Mouse (Mus musculus): ENCODE results near the gene Fkbp6. TPM values are rescaled to one million over a fixed set of nuclear protein-coding genes. Genes with fewer than 3 reads are reported as not detected.

Fkbp6 gene
- polyA plus RNA-seq, 1 experiment from 2014 or later: not detected

DNA sequence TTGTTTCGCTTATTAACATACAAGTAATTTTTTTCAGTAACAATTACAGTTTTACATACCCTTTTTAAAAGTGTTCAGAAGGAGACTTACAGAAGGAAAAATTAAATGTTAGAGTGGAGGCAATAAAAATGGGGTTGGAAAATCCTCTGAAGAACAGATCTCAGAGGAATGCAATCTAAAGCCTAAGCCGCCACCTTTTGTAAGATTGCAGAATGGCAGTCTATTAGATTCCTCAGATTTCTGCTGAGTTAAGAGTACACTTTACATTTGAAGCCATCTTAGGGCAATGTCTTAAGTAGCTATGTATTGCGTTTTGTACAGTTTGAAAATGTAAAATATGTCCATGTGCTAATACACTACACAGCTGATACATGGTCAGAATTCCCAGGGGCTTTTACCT, 47.4 kb downstream of the Fkbp6 start:
- 66% methylated on average over 3 of the region's 3 CpGs for WGBS
- Histone ChIP-seq H3K27me3 (ENCODE audit: insufficient read depth, low read length) (no peaks in the 10 kb centered on the region), H3K4me1 (ENCODE audit: insufficient read depth) (no peaks in the 10 kb centered on the region), H3K9ac (no peak overlapping the region), H3K4me3 (ENCODE audit: low read depth, low read length) (no peak overlapping the region), H3K9me3 (ENCODE audit: low read depth, low read length) (no peaks in the 10 kb centered on the region), H3K27ac (ENCODE audit: low read depth) (no peak overlapping the region), H3K36me3 (ENCODE audit: insufficient read depth) (no peaks in the 10 kb centered on the region), H3K4me2 (no peak overlapping the region)
- ATAC-seq (ENCODE audit: insufficient read depth) (no peak), DNase-seq (peak; percentile 36)
- peak; percentile 17; the same call in 1 of the 2 replicates for TF ChIP-seq CTCF (IDR thresholded peaks at IDR 0.05; ENCODE audit: low read depth)

DNA sequence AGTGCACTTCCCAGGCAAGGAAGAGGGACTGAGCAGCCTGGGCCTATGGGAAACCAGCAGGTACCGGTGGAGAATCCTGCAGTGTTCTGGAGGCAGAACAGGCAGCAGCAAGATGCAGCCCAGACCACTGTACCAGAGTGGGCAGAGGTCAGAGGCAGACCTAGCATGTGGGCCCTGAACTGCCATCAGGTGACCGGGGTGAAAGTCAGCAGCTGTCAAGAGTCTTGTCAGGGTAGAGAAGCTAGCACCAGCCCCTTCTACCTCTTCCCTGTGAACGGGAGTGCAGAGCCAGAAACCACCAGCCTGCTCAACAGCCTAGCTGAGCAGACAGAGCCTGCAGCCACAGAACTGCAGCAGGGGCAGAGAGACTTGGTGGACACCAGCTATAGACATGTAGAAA, 47.9 kb downstream of the Fkbp6 start:
- H3K9me3 ChIP-seq (ENCODE audit: low read depth, low read length): no peaks in the 10 kb centered on the region
- H3K4me3 ChIP-seq (ENCODE audit: low read depth, low read length): no peak overlapping the region
- no peak overlapping the region for H3K27ac ChIP-seq (ENCODE audit: low read depth)
- no peaks in the 10 kb centered on the region for H3K36me3 ChIP-seq (ENCODE audit: insufficient read depth)
- H3K4me2 ChIP-seq: no peak overlapping the region
- DNase-seq (no peak), ATAC-seq (ENCODE audit: insufficient read depth) (no peak)
- H3K4me1 ChIP-seq (ENCODE audit: insufficient read depth): no peaks in the 10 kb centered on the region
- no peak for TF ChIP-seq CTCF (IDR thresholded peaks at IDR 0.05; ENCODE audit: low read depth)
- H3K9ac ChIP-seq: no peak overlapping the region
- no peaks in the 10 kb centered on the region for H3K27me3 ChIP-seq (ENCODE audit: insufficient read depth, low read length)
- 30% methylated on average over 3 of the region's 3 CpGs for WGBS

DNA sequence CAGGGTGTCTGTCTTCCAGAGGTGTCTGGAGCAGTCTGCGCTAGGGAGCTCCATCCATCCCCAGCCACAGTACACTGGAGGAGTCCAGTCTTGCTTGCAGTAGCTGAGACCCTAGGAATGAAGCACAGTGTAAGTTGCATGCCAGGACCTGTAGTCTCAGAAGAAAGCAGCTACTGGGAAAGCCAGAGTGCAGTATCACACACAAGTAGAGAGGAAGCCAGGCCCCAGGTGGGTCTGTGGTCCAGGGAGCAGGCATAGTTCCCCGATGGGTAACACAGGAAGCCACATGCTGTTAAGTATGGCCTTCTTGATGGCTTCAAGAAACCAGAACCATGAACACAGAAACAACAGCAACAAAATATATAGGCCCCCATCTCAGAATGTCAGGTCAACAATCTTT, 57.8 kb downstream of the Fkbp6 start:
- no peaks in the 10 kb centered on the region for H3K27me3 ChIP-seq (ENCODE audit: insufficient read depth, low read length)
- H3K4me2 ChIP-seq: no peak overlapping the region
- no peak for ATAC-seq (ENCODE audit: insufficient read depth)
- no peak overlapping the region for H3K9ac ChIP-seq
- no peak for DNase-seq
- WGBS: 78% methylated on average over 2 of the region's 2 CpGs
- no peaks in the 10 kb centered on the region for H3K9me3 ChIP-seq (ENCODE audit: low read depth, low read length)
- H3K4me1 ChIP-seq (ENCODE audit: insufficient read depth): no peaks in the 10 kb centered on the region
- H3K4me3 ChIP-seq (ENCODE audit: low read depth, low read length): no peak overlapping the region
- no peak overlapping the region for H3K27ac ChIP-seq (ENCODE audit: low read depth)
- no peak for TF ChIP-seq CTCF (IDR thresholded peaks at IDR 0.05; ENCODE audit: low read depth)
- no peaks in the 10 kb centered on the region for H3K36me3 ChIP-seq (ENCODE audit: insufficient read depth)

- no peak overlapping the region for H3K9ac ChIP-seq
- H3K36me3 ChIP-seq (ENCODE audit: insufficient read depth): no peaks in the 10 kb centered on the region
- H3K9me3 ChIP-seq (ENCODE audit: low read depth, low read length): no peaks in the 10 kb centered on the region
- no peak overlapping the region for H3K27ac ChIP-seq (ENCODE audit: low read depth)
- ATAC-seq (ENCODE audit: insufficient read depth): no peak
- no peak overlapping the region for H3K4me2 ChIP-seq
- 46% methylated on average over 4 of the region's 4 CpGs for WGBS
- no peak overlapping the region for H3K4me3 ChIP-seq (ENCODE audit: low read depth, low read length)
- TF ChIP-seq CTCF (IDR thresholded peaks at IDR 0.05; ENCODE audit: low read depth): no peak
- no peak for DNase-seq
- H3K27me3 ChIP-seq (ENCODE audit: insufficient read depth, low read length): no peaks in the 10 kb centered on the region
- H3K4me1 ChIP-seq (ENCODE audit: insufficient read depth): no peaks in the 10 kb centered on the region
Measured at GRCm38 (mm10) chr5:135291193-135291592, 58.7 kb downstream of the Fkbp6 start.

- Histone ChIP-seq H3K27me3 (ENCODE audit: insufficient read depth, low read length) (no peaks in the 10 kb centered on the region), H3K9me3 (ENCODE audit: low read depth, low read length) (no peaks in the 10 kb centered on the region), H3K4me1 (ENCODE audit: insufficient read depth) (no peaks in the 10 kb centered on the region), H3K27ac (ENCODE audit: low read depth) (no peak overlapping the region), H3K4me3 (ENCODE audit: low read depth, low read length) (no peak overlapping the region), H3K4me2 (no peak overlapping the region), H3K9ac (no peak overlapping the region), H3K36me3 (ENCODE audit: insufficient read depth) (no peaks in the 10 kb centered on the region)
- TF ChIP-seq CTCF (IDR thresholded peaks at IDR 0.05; ENCODE audit: low read depth): no peak
- ATAC-seq (ENCODE audit: insufficient read depth) (no peak), DNase-seq (no peak)
- 73% methylated on average over 6 of the region's 6 CpGs for WGBS
Measured at GRCm38 (mm10) chr5:135290703-135291102, 59.1 kb downstream of the Fkbp6 start.

DNA sequence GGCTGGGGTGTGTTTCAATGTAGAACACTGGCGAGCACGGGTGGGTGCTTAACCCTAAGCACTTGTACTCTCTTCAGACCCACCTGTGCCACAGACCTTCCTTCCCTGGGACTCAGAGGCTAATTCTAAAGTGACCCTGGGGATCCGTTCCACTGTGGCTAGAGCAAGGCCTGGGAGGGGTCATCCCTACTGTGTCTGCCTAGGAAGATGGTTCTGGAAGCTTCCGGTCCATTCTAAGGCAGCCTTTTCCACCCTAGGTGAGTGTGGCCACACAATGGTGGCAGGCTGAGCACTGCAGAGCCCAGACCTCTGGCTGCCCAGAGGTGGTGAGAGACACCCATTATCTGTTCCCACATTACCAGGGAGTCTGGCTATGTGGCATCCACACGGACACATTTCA, 62.9 kb downstream of the Fkbp6 start:
- no peak for TF ChIP-seq CTCF (IDR thresholded peaks at IDR 0.05; ENCODE audit: low read depth)
- Histone ChIP-seq H3K9me3 (ENCODE audit: low read depth, low read length) (no peaks in the 10 kb centered on the region), H3K27me3 (ENCODE audit: insufficient read depth, low read length) (no peaks in the 10 kb centered on the region), H3K36me3 (ENCODE audit: insufficient read depth) (no peaks in the 10 kb centered on the region), H3K27ac (ENCODE audit: low read depth) (no peak overlapping the region), H3K4me1 (ENCODE audit: insufficient read depth) (no peaks in the 10 kb centered on the region), H3K9ac (no peak overlapping the region), H3K4me2 (no peak overlapping the region), H3K4me3 (ENCODE audit: low read depth, low read length) (no peak overlapping the region)
- 75% methylated on average over 5 of the region's 5 CpGs for WGBS
- no peak for ATAC-seq (ENCODE audit: insufficient read depth)
- no peak for DNase-seq

DNA sequence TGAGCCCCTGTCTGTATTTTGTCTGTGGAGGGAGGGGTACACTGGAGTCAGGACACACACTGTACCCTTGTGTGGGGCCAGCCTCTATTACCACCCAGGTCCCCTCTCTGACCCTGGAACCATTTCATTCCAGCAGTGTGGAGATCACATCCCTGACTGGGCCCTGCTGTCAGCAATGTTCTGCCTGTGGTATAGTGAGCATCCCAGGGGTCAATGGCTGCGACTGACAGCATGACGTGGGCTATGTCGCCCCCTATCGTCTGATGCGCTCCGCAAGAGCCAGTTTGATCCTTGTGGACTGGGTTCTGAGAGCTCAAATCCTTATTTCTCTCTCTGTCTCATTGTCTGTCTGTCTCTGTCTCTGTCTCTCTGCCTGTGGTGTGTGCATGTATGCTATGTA, 63.7 kb downstream of the Fkbp6 start:
- Histone ChIP-seq H3K9me3 (ENCODE audit: low read depth, low read length) (no peaks in the 10 kb centered on the region), H3K4me1 (ENCODE audit: insufficient read depth) (no peaks in the 10 kb centered on the region), H3K27ac (ENCODE audit: low read depth) (no peak overlapping the region), H3K4me2 (no peak overlapping the region), H3K27me3 (ENCODE audit: insufficient read depth, low read length) (no peaks in the 10 kb centered on the region), H3K9ac (no peak overlapping the region), H3K4me3 (ENCODE audit: low read depth, low read length) (no peak overlapping the region), H3K36me3 (ENCODE audit: insufficient read depth) (no peaks in the 10 kb centered on the region)
- DNase-seq: peak; percentile 93
- peak; percentile 56; the same call in 1 of the 2 replicates for ATAC-seq (ENCODE audit: insufficient read depth)
- peak; percentile 95 for TF ChIP-seq CTCF (IDR thresholded peaks at IDR 0.05; ENCODE audit: low read depth)
- under 1% methylated on average over 6 of the region's 6 CpGs for WGBS

DNA sequence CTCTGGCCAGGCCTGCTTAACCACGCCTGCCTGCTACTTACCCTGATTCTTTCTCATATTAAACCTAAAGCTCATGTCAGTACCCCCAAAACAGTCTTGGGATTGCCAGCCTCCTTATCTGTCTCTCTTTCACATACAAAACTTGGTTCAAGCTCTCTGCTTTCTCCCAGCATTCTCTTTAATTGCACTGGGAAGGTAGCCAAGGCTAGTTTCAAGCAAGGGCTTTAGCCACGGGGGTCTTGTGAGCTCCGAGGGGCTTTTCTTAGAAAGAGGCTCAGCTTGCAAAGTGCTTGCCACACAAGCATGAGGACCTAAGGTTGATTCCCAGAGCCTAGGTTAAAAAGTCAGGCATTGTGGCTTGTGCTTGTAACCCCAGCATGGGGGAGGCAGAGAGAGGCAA, 64.6 kb downstream of the Fkbp6 start:
- WGBS: 62% methylated on average over 3 of the region's 3 CpGs
- no peaks in the 10 kb centered on the region for H3K27me3 ChIP-seq (ENCODE audit: insufficient read depth, low read length)
- DNase-seq: no peak

More for the DNA sequence above, 64.6 kb downstream of the Fkbp6 start:
- Histone ChIP-seq H3K4me1 (ENCODE audit: insufficient read depth) (no peaks in the 10 kb centered on the region), H3K4me3 (ENCODE audit: low read depth, low read length) (no peak overlapping the region), H3K27ac (ENCODE audit: low read depth) (no peak overlapping the region), H3K9ac (no peak overlapping the region), H3K36me3 (ENCODE audit: insufficient read depth) (no peaks in the 10 kb centered on the region), H3K4me2 (no peak overlapping the region), H3K9me3 (ENCODE audit: low read depth, low read length) (no peaks in the 10 kb centered on the region)
- no peak for TF ChIP-seq CTCF (IDR thresholded peaks at IDR 0.05; ENCODE audit: low read depth)
- no peak for ATAC-seq (ENCODE audit: insufficient read depth)

Measured in lung, embryonic 14.5 days (tissue).